Mouse (Mus musculus) gonadal fat pad, adult 2 months (tissue): Measurements from ENCODE around the gene Wwc1. TPM values are rescaled to one million over a fixed set of nuclear protein-coding genes. Genes with fewer than 3 reads are reported as not detected.

Source experiments
- DNase-seq: peaks from one replicate; pipeline ENCODE4 v3.0.0-alpha.2; 2012; ENCODE audit warnings: low read depth
- polyA plus RNA-seq: library from polyadenylated mRNA; depleted of rRNA; stranded (reverse); fragments of >200 nt; gene quantifications from 2 replicates; pipeline ENCODE4 v1.2.3, GENCODE M21; 2012

Wwc1 gene
- polyA plus RNA-seq, 1 experiment, result 42.3 TPM

DNA sequence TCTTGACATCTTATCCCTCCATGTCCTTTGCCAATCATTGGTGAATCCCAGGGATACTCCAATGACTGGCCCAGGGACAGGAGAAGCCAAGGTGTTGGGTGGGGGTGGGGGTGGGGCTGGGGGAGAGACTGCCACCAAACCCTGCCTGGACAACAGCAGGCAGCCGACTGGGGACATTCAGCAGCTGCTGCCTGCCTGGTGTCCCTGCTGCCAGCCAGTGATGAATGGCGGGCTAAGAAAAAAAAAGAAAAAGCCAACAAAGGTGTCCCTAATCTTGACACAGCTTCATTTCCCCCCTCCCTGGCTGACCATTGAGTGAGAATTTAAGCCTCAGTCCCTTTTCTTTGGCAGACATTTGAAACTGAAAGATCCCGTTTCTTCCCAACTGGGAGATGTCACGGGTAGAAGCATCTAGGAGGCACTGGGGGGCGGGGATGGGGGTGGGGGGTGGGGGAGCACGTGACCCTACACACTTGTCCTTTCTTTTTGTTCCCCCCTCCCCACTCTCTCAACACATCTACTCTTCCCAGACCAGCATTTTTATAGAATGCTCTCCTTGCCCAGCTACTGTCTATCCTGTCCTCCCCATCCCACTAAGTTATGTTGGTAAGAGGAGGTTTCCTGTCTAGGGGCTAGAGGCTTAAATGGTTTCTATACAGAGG is 7.9 kb downstream of the Wwc1 start:
- no peak for DNase-seq

GRCm38 (mm10) chr11:35970806-35971705 is 9.3 kb downstream of the Wwc1 start:
- DNase-seq, result no peak

DNA sequence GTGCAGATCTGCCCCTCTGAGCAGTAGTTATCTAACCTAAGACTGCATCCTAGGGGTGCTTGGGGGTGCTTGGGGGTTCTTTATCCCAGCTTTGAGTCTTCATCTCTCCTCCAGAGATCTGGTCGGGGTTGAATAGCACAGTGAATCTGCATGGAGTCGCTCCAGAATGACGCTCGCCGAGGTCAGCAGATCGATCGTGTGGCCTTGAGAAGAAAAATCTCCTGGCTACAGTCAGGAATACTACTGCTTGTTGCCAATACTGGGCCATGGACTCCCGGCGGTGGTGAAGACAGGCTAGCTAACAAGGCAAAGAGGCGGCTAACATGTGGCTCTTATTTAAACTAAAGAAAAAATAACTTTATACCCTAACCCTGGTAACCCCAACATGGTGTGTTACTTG is 12.0 kb downstream of the Wwc1 start:
- no peak for DNase-seq

DNA sequence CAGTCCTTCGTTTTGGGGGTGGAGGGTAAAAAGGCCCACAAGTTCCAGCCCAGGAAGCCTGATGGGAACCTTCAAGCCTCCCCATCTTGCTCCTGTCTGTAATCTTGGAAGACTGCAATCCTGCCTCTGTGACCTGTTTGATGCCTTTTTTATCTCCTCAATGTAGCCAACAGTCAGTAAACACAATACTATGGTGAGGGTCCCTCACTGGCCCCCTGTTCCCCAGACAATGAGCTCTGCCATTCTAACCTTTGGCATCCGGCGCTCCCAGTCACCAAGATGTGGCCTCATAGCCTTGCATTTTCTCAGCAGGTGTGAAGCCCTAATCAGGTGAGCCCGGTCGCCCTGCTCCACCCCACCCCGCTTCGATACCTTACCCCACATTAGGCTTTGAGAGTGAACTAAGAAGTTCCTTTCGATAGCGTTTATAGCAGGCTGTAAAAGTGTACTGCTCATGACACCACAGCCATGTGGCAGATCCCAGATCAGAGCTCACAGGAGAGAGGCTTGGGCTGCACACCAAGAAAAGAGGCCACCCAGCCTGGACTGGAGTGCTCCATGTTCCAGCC is 16.3 kb downstream of the Wwc1 start:
- no peak for DNase-seq

DNA sequence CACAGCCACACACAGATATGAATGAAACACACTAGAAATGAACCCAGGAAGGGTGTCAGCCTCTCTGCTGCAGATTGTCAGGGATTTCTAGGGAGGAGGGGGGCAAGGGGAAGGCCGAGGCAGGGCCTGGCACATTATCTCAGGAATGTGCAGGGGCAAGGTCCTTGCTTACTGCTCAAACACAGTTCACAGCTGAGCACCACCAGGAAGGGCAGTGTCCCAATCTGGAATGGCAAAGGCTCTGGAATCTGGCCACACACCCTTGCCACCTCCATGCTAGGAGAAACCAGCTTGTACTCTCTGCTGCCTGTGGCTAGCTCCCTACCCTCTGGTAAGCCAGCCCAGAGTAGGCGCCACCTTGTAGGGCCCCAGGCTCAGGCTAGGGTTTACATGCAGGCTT is 16.8 kb downstream of the Wwc1 start:
- DNase-seq, result no peak

- DNase-seq, result no peak
These were observed 17.9 kb downstream of the Wwc1 start for GRCm38 (mm10) chr11:35962431-35962830.

DNA sequence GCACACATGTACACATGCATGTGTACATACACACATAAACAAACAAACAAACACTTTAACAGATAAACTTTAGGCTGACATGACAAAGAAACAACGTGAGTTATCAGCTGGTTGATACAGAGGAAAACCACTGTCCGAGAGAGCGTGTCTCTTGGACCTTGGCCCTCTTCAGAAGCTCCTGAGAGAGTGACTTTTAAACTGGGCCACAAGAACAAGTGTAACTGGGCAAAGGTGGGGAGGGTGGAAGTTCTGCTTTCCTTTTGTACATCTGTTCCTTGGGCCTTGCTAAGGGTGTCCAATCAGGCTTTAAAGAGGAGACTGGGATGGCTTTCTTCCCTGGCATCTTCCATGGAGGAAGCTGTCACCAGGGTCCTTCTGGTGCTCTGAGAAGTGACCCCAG is 21.1 kb downstream of the Wwc1 start:
- DNase-seq, result no peak

DNA sequence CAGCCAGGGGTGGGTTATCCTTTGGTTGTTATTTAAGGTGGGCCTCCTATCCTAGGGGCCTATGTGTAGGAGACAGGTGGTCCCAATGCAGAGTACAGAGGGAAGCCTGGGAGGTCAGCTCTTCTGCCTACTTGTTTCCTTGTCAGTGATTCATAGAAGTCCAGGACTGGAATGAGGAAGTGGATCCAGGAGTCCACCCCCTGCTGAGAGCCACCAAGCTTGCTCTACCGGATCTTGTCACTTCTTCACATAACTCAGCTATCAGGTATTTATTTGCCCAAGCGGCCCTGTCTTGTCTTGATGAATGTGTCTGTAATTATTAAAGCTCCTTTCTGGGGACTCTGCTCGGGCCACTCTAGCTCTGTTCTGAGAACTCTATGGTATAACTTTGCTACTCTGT is 24.8 kb downstream of the Wwc1 start:
- no peak for DNase-seq

DNA sequence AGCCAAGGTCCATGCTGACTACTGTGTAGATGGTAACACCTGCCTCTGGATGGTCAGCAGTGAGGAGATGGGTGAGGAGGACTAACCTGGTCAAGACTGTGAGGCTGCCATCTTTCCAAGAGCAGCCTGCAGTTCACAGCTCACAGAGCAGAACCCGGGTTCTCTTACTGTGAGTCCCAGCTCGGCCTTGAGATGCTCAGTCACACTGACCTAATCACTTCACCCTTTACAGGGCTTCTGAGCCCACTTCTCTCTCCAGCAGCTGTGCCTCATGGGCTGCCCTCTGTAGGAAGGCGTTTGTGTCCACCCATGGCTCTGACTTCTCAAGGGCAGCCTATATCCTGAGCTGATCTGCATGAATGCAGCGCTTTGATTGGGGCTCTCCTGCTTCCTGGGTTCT is 27.1 kb downstream of the Wwc1 start:
- DNase-seq, result no peak

- no peak for DNase-seq
These were observed 28.6 kb downstream of the Wwc1 start for GRCm38 (mm10) chr11:35951727-35952065.

- no peak for DNase-seq
These were observed 29.1 kb downstream of the Wwc1 start for GRCm38 (mm10) chr11:35951058-35951726.

DNA sequence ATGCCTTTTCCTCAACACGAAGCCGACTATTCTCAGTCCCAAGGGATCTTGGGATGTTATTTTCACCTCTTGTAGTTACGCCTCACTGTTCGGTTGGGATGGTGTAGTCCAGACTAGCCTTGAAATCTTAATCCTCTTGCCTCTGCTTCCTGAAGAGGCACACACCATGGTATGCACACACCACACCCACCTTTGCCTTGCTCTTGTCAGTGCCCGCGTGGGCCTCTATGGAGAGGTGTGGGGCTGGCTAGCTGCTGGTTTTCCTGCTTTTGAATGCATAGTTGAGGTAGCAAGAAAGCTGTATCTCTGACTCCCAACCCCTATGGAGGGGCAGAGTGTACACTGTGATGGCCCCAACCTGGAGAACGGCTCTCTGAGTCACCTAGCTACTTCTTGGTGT is 29.9 kb downstream of the Wwc1 start:
- no peak for DNase-seq

GRCm38 (mm10) chr11:35950011-35950410 is 30.3 kb downstream of the Wwc1 start:
- DNase-seq, result peak; percentile 61

DNA sequence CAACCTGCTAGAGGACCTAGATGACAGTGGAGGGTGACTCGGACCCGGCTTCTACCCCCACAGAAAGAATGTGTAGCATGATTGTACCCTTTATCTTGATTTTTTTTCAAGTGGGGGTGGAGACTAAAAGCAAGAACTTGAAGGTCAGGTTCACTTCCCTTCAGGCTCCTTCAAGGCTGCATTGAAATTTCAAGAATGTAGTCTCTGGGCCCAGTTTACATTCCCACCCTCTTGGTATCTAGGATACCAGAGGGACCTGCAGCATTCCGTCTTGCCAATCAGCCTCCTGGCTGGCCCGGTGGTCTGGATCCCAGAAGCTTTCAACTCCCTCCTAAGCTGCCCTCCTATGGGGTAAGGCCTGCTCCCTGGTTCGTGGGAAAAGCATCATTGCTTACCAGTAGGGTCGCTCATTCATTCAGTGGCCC is 31.9 kb downstream of the Wwc1 start:
- no peak for DNase-seq

- no peak for DNase-seq
These were observed 32.4 kb downstream of the Wwc1 start for GRCm38 (mm10) chr11:35947944-35948343.

GRCm38 (mm10) chr11:35945187-35945586 is 35.1 kb downstream of the Wwc1 start:
- DNase-seq, result no peak

GRCm38 (mm10) chr11:35941641-35942040 is 38.7 kb downstream of the Wwc1 start:
- DNase-seq, result no peak

DNA sequence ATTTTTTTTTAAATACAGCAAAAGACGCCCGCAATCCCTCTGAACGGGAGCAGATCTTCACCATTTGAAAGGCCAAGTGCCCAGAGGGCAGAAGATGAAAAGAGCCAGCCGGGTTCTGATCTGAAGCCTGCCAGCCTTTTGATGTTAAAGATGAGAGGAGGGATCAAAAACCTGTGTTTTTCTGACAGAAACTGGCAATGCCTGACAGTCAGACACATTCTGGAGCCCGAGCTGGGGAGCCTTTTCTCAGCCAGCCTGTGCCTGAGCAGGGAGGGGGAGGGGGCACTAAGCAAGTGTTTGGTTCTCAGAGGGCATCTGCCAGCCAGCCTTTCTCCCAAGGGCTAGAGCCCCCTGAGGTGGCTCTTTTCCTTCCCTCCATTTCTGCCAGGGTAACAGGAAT is 39.3 kb downstream of the Wwc1 start:
- DNase-seq, result no peak

GRCm38 (mm10) chr11:35938790-35939385 is 41.4 kb downstream of the Wwc1 start:
- no peak for DNase-seq

DNA sequence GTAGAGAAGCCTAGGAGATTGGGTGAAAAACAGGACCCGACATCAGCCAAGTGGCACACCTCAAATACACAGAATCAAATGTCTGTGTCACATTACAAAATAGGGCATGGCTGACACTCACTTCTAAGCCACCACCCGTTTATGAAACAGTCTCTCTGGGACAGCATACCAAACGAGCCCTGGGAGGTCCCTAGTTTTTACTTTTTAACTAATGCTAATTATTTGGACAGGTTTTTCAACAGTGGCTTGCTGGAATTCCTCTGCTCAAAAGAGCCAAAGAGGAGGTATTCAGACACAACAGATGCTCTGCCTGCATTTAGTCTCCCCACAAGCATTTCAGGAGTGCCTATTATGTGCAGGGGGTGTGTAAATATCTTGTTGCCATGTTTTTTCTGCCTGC is 44.7 kb downstream of the Wwc1 start:
- DNase-seq, result no peak

DNA sequence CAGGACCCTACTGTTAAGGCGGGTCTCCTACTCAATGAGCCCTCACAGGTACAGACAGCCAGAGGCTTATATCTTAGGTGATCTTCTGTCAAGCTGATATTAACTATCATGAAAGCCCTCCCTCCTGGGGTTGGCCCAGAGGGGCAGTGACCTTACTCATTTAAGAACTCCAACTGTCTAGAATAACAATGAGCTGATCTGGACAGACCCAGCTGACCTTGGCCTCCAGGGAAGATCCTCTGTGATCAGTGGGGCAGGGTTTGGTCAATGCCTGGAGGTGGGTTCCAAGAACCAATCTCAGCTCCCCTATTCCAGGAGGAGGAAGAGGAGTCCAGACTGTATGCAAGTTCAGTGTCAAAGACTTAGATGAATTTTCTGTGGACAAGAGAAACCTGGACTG is 45.2 kb downstream of the Wwc1 start:
- no peak for DNase-seq
